27 mouse cellular contexts compared by ENCODE assay signal in the genomic region with DNA sequence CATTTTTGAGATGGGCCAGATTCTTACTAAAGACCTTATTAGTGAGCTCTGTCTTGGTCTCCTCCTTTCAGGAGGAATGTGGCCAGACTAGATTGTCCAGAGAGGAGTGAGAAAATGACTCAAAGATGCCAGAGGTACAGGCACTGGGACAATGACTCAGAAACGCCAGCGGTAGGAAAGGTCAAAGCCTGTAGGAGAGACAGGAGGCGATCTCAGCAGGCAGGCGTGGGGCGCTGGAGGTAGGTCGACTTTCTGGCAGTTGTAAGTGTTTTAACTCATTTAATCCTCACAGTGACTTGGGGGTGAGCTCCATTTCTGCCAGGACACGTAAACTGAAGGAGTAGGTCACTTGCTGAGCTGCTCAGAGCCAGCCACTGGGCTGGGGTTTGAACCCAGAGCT. TPM values are rescaled to one million over a fixed set of nuclear protein-coding genes. Genes with fewer than 3 reads are reported as not detected.
DNase-seq lines count a peak whose midpoint lies in the region; ATAC-seq and TF ChIP-seq lines count a peak whose summit lies in the region.
"Had no signal": no experiment of that assay in that cellular context is flagged by ENCODE, and none has a peak within 500 bp of the region (broad histone marks: within the 10 kb centered on the region; RNA-seq: fewer than 3 reads in every experiment).

No protein-coding gene starts in this region.

- peak; percentile 39 for DNase-seq in adrenal gland, postnatal 25 days
- peak; percentile 73 for DNase-seq in gonadal fat pad, adult 2 months (ENCODE audit: low read depth)
- DNase-seq in stomach, postnatal 0 days (ENCODE audit: low spot score) = peak; percentile 52
- DNase-seq: cerebellum, adult 11 months; forebrain, postnatal 0 days; gastrocnemius, adult 2 months; heart, adult 11 months; kidney, adult 2 months; kidney, postnatal 36 days; layer of hippocampus, adult 9-11 months; liver, embryonic 13.5 days; spleen, adult 18-20 months; thymus, postnatal 25 days had no signal

- H3K4me2 ChIP-seq in midbrain, embryonic 13.5 days (replicated peaks) = no peak overlapping the region
- no peak overlapping the region for H3K4me2 ChIP-seq in midbrain, embryonic 15.5 days
- no peak overlapping the region for H3K4me2 ChIP-seq in stomach, postnatal 0 days (replicated peaks; ENCODE audit: low read depth)
- H3K4me2 ChIP-seq: embryonic facial prominence, embryonic 13.5 days; heart, embryonic 15.5 days; hindbrain, embryonic 12.5 days; limb, embryonic 12.5 days; liver, embryonic 13.5 days; lung, embryonic 15.5 days; stomach, embryonic 15.5 days had no signal

- no peak overlapping the region for H3K27ac ChIP-seq in midbrain, embryonic 13.5 days
- H3K27ac ChIP-seq in midbrain, embryonic 15.5 days = no peak overlapping the region
- H3K27ac ChIP-seq in stomach, postnatal 0 days (replicated peaks) = peak overlapping the region; percentile 79
- H3K27ac ChIP-seq: embryonic facial prominence, embryonic 13.5 days; gastrocnemius, adult 2 months; heart, embryonic 15.5 days; hindbrain, embryonic 12.5 days; limb, embryonic 12.5 days; liver, embryonic 13.5 days; lung, embryonic 15.5 days; stomach, embryonic 15.5 days had no signal

- 41% methylated on average over 7 of the region's 7 CpGs for WGBS in midbrain, embryonic 13.5 days
- 55% methylated on average over 7 of the region's 7 CpGs for WGBS in midbrain, embryonic 15.5 days
- 44% methylated on average over 7 of the region's 7 CpGs for WGBS in stomach, postnatal 0 days

- no peaks in the 10 kb centered on the region for H3K9me3 ChIP-seq in midbrain, embryonic 13.5 days
- H3K9me3 ChIP-seq in midbrain, embryonic 15.5 days = no peaks in the 10 kb centered on the region
- H3K9me3 ChIP-seq in stomach, postnatal 0 days (ENCODE audit: control insufficient read depth, low read length) = no peaks in the 10 kb centered on the region
- H3K9me3 ChIP-seq: embryonic facial prominence, embryonic 13.5 days; heart, embryonic 15.5 days; hindbrain, embryonic 12.5 days; limb, embryonic 12.5 days; liver, embryonic 13.5 days; lung, embryonic 15.5 days; stomach, embryonic 15.5 days had no signal

- no peak for ATAC-seq in midbrain, embryonic 13.5 days
- ATAC-seq in midbrain, embryonic 15.5 days (replicated peaks) = no peak
- ATAC-seq in stomach, postnatal 0 days (ENCODE audit: low FRiP score, low TSS enrichment) = peak; percentile 70
- ATAC-seq in inflammation-experienced regulatory T-cells, adult 6 months = no peak
- no peak for ATAC-seq in megakaryocyte-erythroid progenitor cell, adult 5-6 weeks (replicated peaks; ENCODE audit: low FRiP score, low TSS enrichment, poor library complexity, severe bottlenecking)
- ATAC-seq: CD4-positive, CD25-positive, alpha-beta regulatory T cell, adult 4 months; forebrain, postnatal 0 days; midbrain, embryonic 16.5 days had no signal

- no peaks in the 10 kb centered on the region for H3K36me3 ChIP-seq in midbrain, embryonic 13.5 days
- no peaks in the 10 kb centered on the region for H3K36me3 ChIP-seq in midbrain, embryonic 15.5 days (replicated peaks)
- H3K36me3 ChIP-seq in stomach, postnatal 0 days (ENCODE audit: control insufficient read depth, insufficient read depth, low read length) = no peaks in the 10 kb centered on the region
- H3K36me3 ChIP-seq: embryonic facial prominence, embryonic 13.5 days; heart, embryonic 15.5 days; hindbrain, embryonic 12.5 days; limb, embryonic 12.5 days; liver, embryonic 13.5 days; lung, embryonic 15.5 days; stomach, embryonic 15.5 days had no signal

- H3K9ac ChIP-seq in midbrain, embryonic 13.5 days (replicated peaks) = peak overlapping the region; percentile 32; the same call in 1 of the 2 replicates
- H3K9ac ChIP-seq in midbrain, embryonic 15.5 days = no peak overlapping the region
- H3K9ac ChIP-seq in stomach, postnatal 0 days (ENCODE audit: low read length) = no peak overlapping the region
- H3K9ac ChIP-seq: embryonic facial prominence, embryonic 13.5 days; forebrain, postnatal 0 days; heart, embryonic 15.5 days; hindbrain, embryonic 12.5 days; limb, embryonic 12.5 days; liver, embryonic 13.5 days; lung, embryonic 15.5 days; stomach, embryonic 15.5 days had no signal

- H3K4me3 ChIP-seq in midbrain, embryonic 13.5 days (replicated peaks) = no peak overlapping the region
- H3K4me3 ChIP-seq in midbrain, embryonic 15.5 days = no peak overlapping the region
- no peak overlapping the region for H3K4me3 ChIP-seq in stomach, postnatal 0 days (ENCODE audit: low read depth, low read length)
- H3K4me3 ChIP-seq: embryonic facial prominence, embryonic 13.5 days; gastrocnemius, adult 2 months; heart, embryonic 15.5 days; hindbrain, embryonic 12.5 days; limb, embryonic 12.5 days; liver, embryonic 13.5 days; lung, embryonic 15.5 days; stomach, embryonic 15.5 days had no signal

- TF ChIP-seq EP300 in stomach, postnatal 0 days (optimal IDR thresholded peaks at IDR 0.05) = no peak

- TF ChIP-seq CTCF in stomach, postnatal 0 days (IDR thresholded peaks at IDR 0.05; ENCODE audit: low read depth) = no peak

- 0 out of 2 replicates have a peak, but pooled peaks cover 2% of the 10 kb centered on the region for H3K4me1 ChIP-seq in midbrain, embryonic 13.5 days (replicated peaks)
- H3K4me1 ChIP-seq in midbrain, embryonic 15.5 days = no peaks in the 10 kb centered on the region
- no peaks in the 10 kb centered on the region for H3K4me1 ChIP-seq in stomach, postnatal 0 days (replicated peaks; ENCODE audit: control insufficient read depth, insufficient read depth)
- H3K4me1 ChIP-seq: embryonic facial prominence, embryonic 13.5 days; heart, embryonic 15.5 days; hindbrain, embryonic 12.5 days; limb, embryonic 12.5 days; liver, embryonic 13.5 days; lung, embryonic 15.5 days; stomach, embryonic 15.5 days had no signal

- peaks cover 41% of the 10 kb centered on the region for H3K27me3 ChIP-seq in midbrain, embryonic 13.5 days
- peaks cover 17% of the 10 kb centered on the region for H3K27me3 ChIP-seq in midbrain, embryonic 15.5 days (replicated peaks)
- H3K27me3 ChIP-seq in stomach, postnatal 0 days (ENCODE audit: control insufficient read depth, insufficient read depth, low read length) = no peaks in the 10 kb centered on the region
- H3K27me3 ChIP-seq: limb, embryonic 12.5 days; stomach, embryonic 15.5 days had no signal

RNA-seq across cellular contexts. Expression of a gene that starts 5.2 kb away (rescaled TPM):
- polyA plus RNA-seq in midbrain, embryonic 13.5 days (2015; fragmentation: Nextera tagmentation; extraction: Ambion mirVana) = 1.6 TPM in 2 replicates
- 1.2 TPM in 2 replicates for polyA plus RNA-seq in midbrain, embryonic 15.5 days (2015; fragmentation: Nextera tagmentation; extraction: Ambion mirVana)
- 6.0 and 6.8 TPM in 2 replicates for total RNA-seq in adrenal gland, postnatal 25 days (2021)
- 5.8 and 7.3 TPM in 2 replicates for polyA plus RNA-seq in gonadal fat pad, adult 2 months (2012; rRNA removed)
- 30.8 and 31.6 TPM in 2 replicates for polyA plus RNA-seq in stomach, postnatal 0 days (2015; fragmentation: Nextera tagmentation; extraction: Ambion mirVana)
- 10 to 100 TPM in 2 of 3 experiments, 1 to 10 TPM in 1; 9.1 to 12.0 (median 10.2) TPM for polyA plus RNA-seq in inflammation-experienced regulatory T-cells, adult 6 months (2017; shearing (Covaris generic))
- not detected in 2 replicates for total RNA-seq in megakaryocyte-erythroid progenitor cell, adult 5-6 weeks (2014; fragmentation: Nextera tagmentation)
- 0.65 TPM in 1 of 2 replicates, not detected in the other for total RNA-seq in megakaryocyte-erythroid progenitor cell, adult 5-6 weeks (2017)
- total RNA-seq: MEL had no signal

RNA-seq across cellular contexts. Expression of a gene that starts 18.8 kb away (rescaled TPM):
- 0.27 and 0.51 TPM in 2 replicates for polyA plus RNA-seq in midbrain, embryonic 13.5 days (2015; fragmentation: Nextera tagmentation; extraction: Ambion mirVana)
- 0.24 and 0.26 TPM in 2 replicates for polyA plus RNA-seq in midbrain, embryonic 15.5 days (2015; fragmentation: Nextera tagmentation; extraction: Ambion mirVana)
- 1.1 and 2.6 TPM in 2 replicates for total RNA-seq in adrenal gland, postnatal 25 days (2021)
- polyA plus RNA-seq in gonadal fat pad, adult 2 months (2012; rRNA removed) = 5.9 and 7.4 TPM in 2 replicates
- 3.4 and 3.5 TPM in 2 replicates for polyA plus RNA-seq in stomach, postnatal 0 days (2015; fragmentation: Nextera tagmentation; extraction: Ambion mirVana)
- 10 to 100 TPM in 1 of 3 experiments, 1 to 10 TPM in 2; 2.6 to 11.2 (median 6.3) TPM for polyA plus RNA-seq in inflammation-experienced regulatory T-cells, adult 6 months (2017; shearing (Covaris generic))
- total RNA-seq in megakaryocyte-erythroid progenitor cell, adult 5-6 weeks (2014; fragmentation: Nextera tagmentation) = 0.79 and 0.81 TPM in 2 replicates
- 0.61 and 0.94 TPM in 2 replicates for total RNA-seq in megakaryocyte-erythroid progenitor cell, adult 5-6 weeks (2017)
- total RNA-seq: forebrain, postnatal 0 days; MEL had no signal
- polyA plus RNA-seq: embryonic facial prominence, embryonic 13.5 days; hindbrain, embryonic 12.5 days had no signal

RNA-seq across cellular contexts. Expression of a gene that starts 20.6 kb away (rescaled TPM):
- polyA plus RNA-seq in midbrain, embryonic 13.5 days (2015; fragmentation: Nextera tagmentation; extraction: Ambion mirVana) = 0.30 and 0.36 TPM in 2 replicates
- 2.5 and 2.8 TPM in 2 replicates for polyA plus RNA-seq in midbrain, embryonic 15.5 days (2015; fragmentation: Nextera tagmentation; extraction: Ambion mirVana)
- total RNA-seq in adrenal gland, postnatal 25 days (2021) = 5.7 and 7.4 TPM in 2 replicates
- 28.8 and 30.3 TPM in 2 replicates for polyA plus RNA-seq in gonadal fat pad, adult 2 months (2012; rRNA removed)
- polyA plus RNA-seq in stomach, postnatal 0 days (2015; fragmentation: Nextera tagmentation; extraction: Ambion mirVana) = 38.1 and 45.4 TPM in 2 replicates
- not detected for polyA plus RNA-seq in inflammation-experienced regulatory T-cells, adult 6 months (2017; shearing (Covaris generic))
- 0.77 TPM in 1 of 2 replicates, not detected in the other for total RNA-seq in megakaryocyte-erythroid progenitor cell, adult 5-6 weeks (2014; fragmentation: Nextera tagmentation)
- not detected in 2 replicates for total RNA-seq in megakaryocyte-erythroid progenitor cell, adult 5-6 weeks (2017)
- total RNA-seq: megakaryocyte progenitor cell, adult 5-6 weeks had no signal

RNA-seq across cellular contexts. Expression of a gene that starts 50.7 kb away (rescaled TPM):
- polyA plus RNA-seq in midbrain, embryonic 13.5 days (2015; fragmentation: Nextera tagmentation; extraction: Ambion mirVana) = not detected in 2 replicates
- polyA plus RNA-seq in midbrain, embryonic 15.5 days (2015; fragmentation: Nextera tagmentation; extraction: Ambion mirVana) = 0.09 TPM in 1 of 2 replicates, not detected in the other
- 0.46 TPM in 1 of 2 replicates, not detected in the other for total RNA-seq in adrenal gland, postnatal 25 days (2021)
- polyA plus RNA-seq in gonadal fat pad, adult 2 months (2012; rRNA removed) = 0.58 and 0.75 TPM in 2 replicates
- 0.18 TPM in 1 of 2 replicates, not detected in the other for polyA plus RNA-seq in stomach, postnatal 0 days (2015; fragmentation: Nextera tagmentation; extraction: Ambion mirVana)
- polyA plus RNA-seq in inflammation-experienced regulatory T-cells, adult 6 months (2017; shearing (Covaris generic)) = 1,000 to 10,000 TPM in 2 of 3 experiments, 100 to 1,000 TPM in 1; 995 to 1,814 (median 1,394) TPM
- total RNA-seq in megakaryocyte-erythroid progenitor cell, adult 5-6 weeks (2014; fragmentation: Nextera tagmentation) = 10.5 and 20.5 TPM in 2 replicates
- total RNA-seq in megakaryocyte-erythroid progenitor cell, adult 5-6 weeks (2017) = not detected in 2 replicates
- total RNA-seq: forebrain, postnatal 0 days; gastrocnemius, adult 2 months; megakaryocyte progenitor cell, adult 5-6 weeks; MEL had no signal
- polyA plus RNA-seq: embryonic facial prominence, embryonic 13.5 days; forebrain, postnatal 0 days; hindbrain, embryonic 12.5 days; liver, embryonic 13.5 days; midbrain, embryonic 16.5 days had no signal

RNA-seq across cellular contexts. Expression of a gene that starts 57.4 kb away (rescaled TPM):
- 6.6 and 7.2 TPM in 2 replicates for polyA plus RNA-seq in midbrain, embryonic 13.5 days (2015; fragmentation: Nextera tagmentation; extraction: Ambion mirVana)
- 10.0 and 11.2 TPM in 2 replicates for polyA plus RNA-seq in midbrain, embryonic 15.5 days (2015; fragmentation: Nextera tagmentation; extraction: Ambion mirVana)
- total RNA-seq in adrenal gland, postnatal 25 days (2021) = 9.4 and 11.0 TPM in 2 replicates
- polyA plus RNA-seq in gonadal fat pad, adult 2 months (2012; rRNA removed) = 3.4 and 5.9 TPM in 2 replicates
- polyA plus RNA-seq in stomach, postnatal 0 days (2015; fragmentation: Nextera tagmentation; extraction: Ambion mirVana) = 0.84 and 0.94 TPM in 2 replicates
- polyA plus RNA-seq in inflammation-experienced regulatory T-cells, adult 6 months (2017; shearing (Covaris generic)) = under 1 TPM in 2 of 3 experiments, not detected in 1; 0.09 to 0.60 TPM
- total RNA-seq in megakaryocyte-erythroid progenitor cell, adult 5-6 weeks (2014; fragmentation: Nextera tagmentation) = not detected in 2 replicates
- not detected in 2 replicates for total RNA-seq in megakaryocyte-erythroid progenitor cell, adult 5-6 weeks (2017)
- total RNA-seq: megakaryocyte progenitor cell, adult 5-6 weeks; MEL had no signal
